Mouse (Mus musculus) myocyte (in vitro differentiated cells): ENCODE measurements around the gene Scfd2. TPM values are rescaled to one million over a fixed set of nuclear protein-coding genes. Genes with fewer than 3 reads are reported as not detected.

Source experiments
- H3K27me3 ChIP-seq: one replicate; pipeline ENCODE4 v1.6.1; 2011; ENCODE audit not compliant: control insufficient read depth, insufficient read depth, insufficient read length
- H3K36me3 ChIP-seq: one replicate; pipeline ENCODE4 v1.6.1; 2011; ENCODE audit not compliant: control insufficient read depth, insufficient read depth
- H3K4me2 ChIP-seq: one replicate; pipeline ENCODE4 v1.6.1; 2011; ENCODE audit warnings: low read depth, control low read depth
- H3K4me3 ChIP-seq: one replicate; pipeline ENCODE4 v1.5.1; 2011; ENCODE audit warnings: mild to moderate bottlenecking, control low read depth, moderate library complexity
- H3K79me2 ChIP-seq: one replicate; pipeline ENCODE4 v1.6.1; 2011; ENCODE audit not compliant: control insufficient read depth, insufficient read depth
- H3ac ChIP-seq: one replicate; pipeline ENCODE4 v1.6.1; 2011; ENCODE audit not compliant: control insufficient read depth, insufficient read length
- CEBPB ChIP-seq: IDR thresholded peaks from 2 replicates; pipeline ENCODE4 v1.6.1; 2011; ENCODE audit warnings: mild to moderate bottlenecking, moderate library complexity; ENCODE audit not compliant: poor library complexity, insufficient read depth, severe bottlenecking
- E2F4 ChIP-seq: IDR thresholded peaks from one replicate; pipeline ENCODE4 v1.6.1; 2011; ENCODE audit warnings: mild to moderate bottlenecking, control low read depth, moderate library complexity; ENCODE audit not compliant: insufficient read depth
- MAX ChIP-seq: IDR thresholded peaks from one replicate; pipeline ENCODE4 v1.6.1; 2011; ENCODE audit warnings: low read depth, mild to moderate bottlenecking, control low read depth
- MYOD1 ChIP-seq, 3 experiments: IDR thresholded peaks; one replicate each; pipeline ENCODE4 v1.6.1; 2011; ENCODE audit warnings: control low read depth in 2 of 3, low read depth in 2 of 3, mild to moderate bottlenecking in 2 of 3, moderate library complexity in 1 of 3; ENCODE audit not compliant: insufficient read length in 2 of 3, control insufficient read depth in 1 of 3
- MYOG ChIP-seq, 3 experiments: IDR thresholded peaks; one replicate each; pipeline ENCODE4 v1.6.1; 2011; ENCODE audit warnings: control low read depth in 2 of 3, low read depth in 2 of 3, mild to moderate bottlenecking in 2 of 3; ENCODE audit not compliant: insufficient read length in 2 of 3, control insufficient read depth in 1 of 3, insufficient read depth in 1 of 3
- POLR2A ChIP-seq: IDR thresholded peaks from one replicate; pipeline ENCODE4 v1.6.1; 2011; ENCODE audit warnings: low read depth, mild to moderate bottlenecking, control low read depth, moderate library complexity; ENCODE audit not compliant: insufficient read length
- POLR2AphosphoS2 ChIP-seq: IDR thresholded peaks from one replicate; pipeline ENCODE4 v1.6.1; 2011; ENCODE audit warnings: low read depth, control low read depth; ENCODE audit not compliant: insufficient read length
- REST ChIP-seq: IDR thresholded peaks from one replicate; pipeline ENCODE4 v1.6.1; 2011; ENCODE audit warnings: mild to moderate bottlenecking, control low read depth, moderate library complexity; ENCODE audit not compliant: insufficient read depth, insufficient read length
- SRF ChIP-seq: IDR thresholded peaks from one replicate; pipeline ENCODE4 v1.6.1; 2011; ENCODE audit warnings: low read depth; ENCODE audit not compliant: control insufficient read depth, insufficient read length
- TCF12 ChIP-seq: IDR thresholded peaks from one replicate; pipeline ENCODE4 v1.6.1; 2011; ENCODE audit warnings: mild to moderate bottlenecking, control low read depth; ENCODE audit not compliant: poor library complexity, insufficient read depth, severe bottlenecking
- TCF3 ChIP-seq: IDR thresholded peaks from one replicate; pipeline ENCODE4 v1.6.1; 2011; ENCODE audit warnings: low read depth, control low read depth; ENCODE audit not compliant: insufficient read length
- USF1 ChIP-seq: IDR thresholded peaks from one replicate; pipeline ENCODE4 v1.6.1; 2011; ENCODE audit warnings: low read depth, mild to moderate bottlenecking, control low read depth, moderate library complexity
- polyA plus RNA-seq: library from polyadenylated mRNA; unstranded; fragments of >200 nt; fragmentation: generic; extraction: Trizol; gene quantifications from one replicate; pipeline ENCODE4 v1.2.1, GENCODE M21; 2012; ENCODE audit warnings: missing spikeins

Gene Scfd2
- polyA plus RNA-seq, 1 experiment: 7.8 TPM

DNA sequence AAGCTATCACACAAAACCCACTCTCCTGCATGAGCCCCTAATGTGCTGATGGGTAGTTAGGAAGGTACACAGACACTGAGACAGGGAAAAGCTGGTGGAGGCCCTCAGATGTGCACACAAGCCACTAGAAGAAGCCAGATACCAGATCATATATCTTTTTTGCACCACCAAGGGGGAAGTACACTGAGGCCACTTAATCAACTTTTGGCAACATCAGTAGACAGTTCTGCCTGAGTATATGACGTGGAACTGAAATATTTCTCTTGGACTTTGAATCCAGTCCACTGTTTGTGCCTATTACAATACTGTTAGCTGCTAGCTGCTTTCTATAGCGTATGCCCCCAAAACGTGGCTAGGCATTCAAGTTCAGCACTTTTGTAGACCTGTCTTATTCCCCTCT, 229.2 kb downstream of the Scfd2 start:
- H3K27me3 ChIP-seq: no peaks in the 10 kb centered on the region
- H3K79me2 ChIP-seq: no peaks in the 10 kb centered on the region
- no peak for TF ChIP-seq POLR2A
- TF ChIP-seq SRF: no peak
- TF ChIP-seq MAX: no peak
- TF ChIP-seq USF1: no peak
- TF ChIP-seq E2F4: no peak
- TF ChIP-seq MYOD1 (IDR thresholded peaks at IDR 0.05; ENCODE audit: control insufficient read depth in 1 of 3, insufficient read length in 2 of 3, low read depth in 2 of 3): no peak
- no peak for TF ChIP-seq TCF12
- no peak for TF ChIP-seq TCF3
- no peak for TF ChIP-seq CEBPB
- no peak for TF ChIP-seq POLR2AphosphoS2
- no peak for TF ChIP-seq REST
- TF ChIP-seq MYOG (IDR thresholded peaks at IDR 0.05; ENCODE audit: control insufficient read depth in 1 of 3, insufficient read depth in 1 of 3, insufficient read length in 2 of 3, low read depth in 2 of 3): no peak
- no peaks in the 10 kb centered on the region for H3K36me3 ChIP-seq
- no peak overlapping the region for H3K4me2 ChIP-seq
- H3ac ChIP-seq: no peak overlapping the region
- no peak overlapping the region for H3K4me3 ChIP-seq

DNA sequence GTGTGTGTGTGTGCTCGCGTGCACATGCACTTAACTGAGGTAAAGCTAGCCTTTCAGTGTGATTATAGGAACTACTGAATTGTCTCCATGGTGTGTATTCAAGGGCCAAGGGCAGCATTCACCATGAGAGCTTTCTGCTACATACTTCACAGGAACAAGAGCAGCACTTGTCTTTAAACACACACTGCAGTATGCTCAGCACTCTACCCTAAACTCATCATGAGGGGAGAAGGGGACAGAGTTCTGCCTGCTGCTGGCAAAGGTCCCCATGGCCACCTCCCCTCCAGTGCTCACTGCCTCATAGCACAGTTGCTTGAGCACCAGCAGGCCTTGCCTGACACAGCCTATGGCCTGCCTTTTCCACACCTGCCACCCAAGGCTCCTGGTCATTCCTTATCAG, 230.1 kb downstream of the Scfd2 start:
- no peak overlapping the region for H3K4me3 ChIP-seq
- no peaks in the 10 kb centered on the region for H3K27me3 ChIP-seq
- H3ac ChIP-seq: no peak overlapping the region
- H3K36me3 ChIP-seq: no peaks in the 10 kb centered on the region
- no peak overlapping the region for H3K4me2 ChIP-seq
- TF ChIP-seq TCF12 (no peak), USF1 (no peak), SRF (no peak), TCF3 (no peak), REST (no peak), CEBPB (no peak), MYOD1 (IDR thresholded peaks at IDR 0.05; ENCODE audit: control insufficient read depth in 1 of 3, insufficient read length in 2 of 3, low read depth in 2 of 3) (no peak), MYOG (IDR thresholded peaks at IDR 0.05; ENCODE audit: control insufficient read depth in 1 of 3, insufficient read depth in 1 of 3, insufficient read length in 2 of 3, low read depth in 2 of 3) (no peak), E2F4 (no peak), POLR2A (no peak)
- H3K79me2 ChIP-seq: no peaks in the 10 kb centered on the region

DNA sequence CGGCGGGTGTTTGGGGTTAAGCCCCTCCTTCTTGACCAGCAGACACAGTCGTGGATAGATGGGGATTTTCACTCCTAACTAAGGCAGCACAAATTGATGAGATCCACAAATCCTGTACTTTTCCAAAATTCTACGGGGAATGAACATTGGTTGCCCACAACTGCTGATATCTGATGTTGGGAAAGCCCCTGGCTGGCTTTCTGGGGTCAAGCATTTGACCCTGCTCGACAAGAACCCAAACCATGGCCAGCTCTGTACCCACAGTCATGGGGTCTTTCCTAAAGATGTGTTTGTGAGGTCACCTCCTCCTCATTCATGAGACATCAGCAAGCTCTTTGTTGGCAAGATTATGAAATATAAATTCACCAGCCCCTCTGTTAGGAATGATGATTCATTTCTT, 230.6 kb downstream of the Scfd2 start:
- Histone ChIP-seq H3K27me3 (no peaks in the 10 kb centered on the region), H3K36me3 (no peaks in the 10 kb centered on the region), H3K4me2 (no peak overlapping the region), H3K4me3 (no peak overlapping the region), H3K79me2 (no peaks in the 10 kb centered on the region), H3ac (no peak overlapping the region)
- TF ChIP-seq MYOG (IDR thresholded peaks at IDR 0.05; ENCODE audit: control insufficient read depth in 1 of 3, insufficient read depth in 1 of 3, insufficient read length in 2 of 3, low read depth in 2 of 3) (no peak), REST (no peak), USF1 (no peak), CEBPB (no peak), POLR2A (no peak)

DNA sequence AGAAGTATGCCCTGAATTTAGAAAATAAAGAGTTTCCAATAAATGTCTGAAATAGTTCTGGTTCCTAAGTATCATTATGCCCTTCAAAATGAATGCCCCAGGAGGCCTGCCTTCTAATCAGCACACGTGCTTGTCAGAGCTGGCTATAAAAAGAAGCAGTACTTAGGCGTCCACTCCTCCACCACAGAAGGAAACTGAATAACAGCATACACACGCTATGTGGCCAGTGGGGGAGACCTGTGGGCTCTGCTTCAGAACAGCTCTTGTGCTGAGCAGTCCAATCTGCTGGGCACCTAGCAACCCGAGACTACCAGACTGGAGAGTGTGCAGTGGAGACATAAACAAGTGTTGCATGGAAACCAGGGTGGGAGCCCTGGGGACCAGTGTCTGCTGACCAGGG, 231.4 kb downstream of the Scfd2 start:
- Histone ChIP-seq H3K4me3 (no peak overlapping the region), H3K4me2 (no peak overlapping the region), H3K79me2 (no peaks in the 10 kb centered on the region), H3K27me3 (no peaks in the 10 kb centered on the region), H3K36me3 (no peaks in the 10 kb centered on the region), H3ac (no peak overlapping the region)
- TF ChIP-seq SRF (no peak), POLR2AphosphoS2 (no peak), CEBPB (no peak), MYOG (IDR thresholded peaks at IDR 0.05; ENCODE audit: control insufficient read depth in 1 of 3, insufficient read depth in 1 of 3, insufficient read length in 2 of 3, low read depth in 2 of 3) (no peak)

DNA sequence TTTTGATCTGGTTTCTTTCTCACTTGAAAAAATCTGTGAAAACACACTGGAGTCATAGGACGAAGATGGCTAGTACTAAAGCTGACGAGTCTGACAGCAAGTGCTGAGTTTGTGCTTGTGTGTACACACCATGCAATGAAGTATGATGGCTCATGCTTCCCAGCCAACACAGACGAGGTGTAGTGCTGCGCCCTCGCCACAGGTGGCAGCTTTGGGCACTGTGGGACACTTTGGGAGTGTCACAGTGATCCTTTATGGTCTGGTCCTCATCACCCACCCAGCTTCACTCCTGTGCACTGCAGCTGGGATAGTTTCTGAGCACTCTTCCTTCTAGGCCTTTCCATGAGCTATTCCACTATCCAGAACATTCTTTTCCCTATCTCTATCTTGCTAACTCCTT, 234.4 kb downstream of the Scfd2 start:
- no peak overlapping the region for H3ac ChIP-seq
- TF ChIP-seq REST (no peak), USF1 (no peak), POLR2A (no peak), MYOG (IDR thresholded peaks at IDR 0.05; ENCODE audit: control insufficient read depth in 1 of 3, insufficient read depth in 1 of 3, insufficient read length in 2 of 3, low read depth in 2 of 3) (no peak), E2F4 (no peak), TCF12 (no peak), TCF3 (no peak), CEBPB (no peak), MYOD1 (IDR thresholded peaks at IDR 0.05; ENCODE audit: control insufficient read depth in 1 of 3, insufficient read length in 2 of 3, low read depth in 2 of 3) (no peak), MAX (no peak), SRF (no peak), POLR2AphosphoS2 (no peak)
- H3K4me2 ChIP-seq: no peak overlapping the region
- no peaks in the 10 kb centered on the region for H3K79me2 ChIP-seq
- no peaks in the 10 kb centered on the region for H3K27me3 ChIP-seq
- no peak overlapping the region for H3K4me3 ChIP-seq
- no peaks in the 10 kb centered on the region for H3K36me3 ChIP-seq
